7 mouse cellular contexts compared by ENCODE assay signal in genomic region chr9:21291022-21291787, GRCm38 (mm10). TPM values are rescaled to one million over a fixed set of nuclear protein-coding genes. Genes with fewer than 3 reads are reported as not detected.
A peak's percentile ranks its signal among the peaks of the same experiment; 100 is the strongest.
DNase-seq lines count a peak whose midpoint lies in the region; ATAC-seq lines count a peak whose summit lies in the region.

Gene Cdkn2d (minus strand): TSS chr9:21291407.

- peak within 1 kb of the TSS; percentile 85 for H3K9ac ChIP-seq in embryonic facial prominence, embryonic 11.5 days (replicated peaks; ENCODE audit: low read length)
- peak within 1 kb of the TSS; percentile 83 for H3K9ac ChIP-seq in midbrain, embryonic 13.5 days (replicated peaks)

- H3K9me3 ChIP-seq in embryonic facial prominence, embryonic 11.5 days (replicated peaks; ENCODE audit: control insufficient read depth, low read length): no peaks in the 10 kb centered on the region
- H3K9me3 ChIP-seq in limb, embryonic 10.5 days (replicated peaks): no peaks in the 10 kb centered on the region
- no peaks in the 10 kb centered on the region for H3K9me3 ChIP-seq in midbrain, embryonic 13.5 days

- H3K4me1 ChIP-seq in embryonic facial prominence, embryonic 11.5 days (ENCODE audit: control insufficient read depth, insufficient read depth, low read length): peaks cover 4% of the 10 kb centered on the region; the same call in 1 of the 2 replicates
- peaks cover 39% of the 10 kb centered on the region for H3K4me1 ChIP-seq in limb, embryonic 10.5 days
- peaks cover 35% of the 10 kb centered on the region for H3K4me1 ChIP-seq in midbrain, embryonic 13.5 days (replicated peaks)

- H3K27me3 ChIP-seq in embryonic facial prominence, embryonic 11.5 days (ENCODE audit: control insufficient read depth, insufficient read depth, low read length): no peaks in the 10 kb centered on the region
- no peaks in the 10 kb centered on the region for H3K27me3 ChIP-seq in limb, embryonic 10.5 days (ENCODE audit: low read depth, poor library complexity, severe bottlenecking)
- no peaks in the 10 kb centered on the region for H3K27me3 ChIP-seq in midbrain, embryonic 13.5 days

- DNase-seq in adrenal gland, postnatal 14 days: peak; percentile 100
- DNase-seq in embryonic facial prominence, embryonic 11.5 days (ENCODE audit: low spot score): peak; percentile 100
- peak; percentile 100 for DNase-seq in kidney, adult 11 months
- DNase-seq in limb, embryonic 10.5 days (ENCODE audit: low spot score): peak; percentile 99
- DNase-seq in spleen, adult 12 weeks (ENCODE audit: low spot score): peak; percentile 100

- peak within 1 kb of the TSS; percentile 78 for H3K4me3 ChIP-seq in embryonic facial prominence, embryonic 11.5 days (ENCODE audit: low read depth, low read length)
- peak within 1 kb of the TSS; percentile 81 for H3K4me3 ChIP-seq in limb, embryonic 10.5 days
- peak within 1 kb of the TSS; percentile 80 for H3K4me3 ChIP-seq in midbrain, embryonic 13.5 days (replicated peaks)

- no peaks in the 10 kb centered on the region for H3K36me3 ChIP-seq in embryonic facial prominence, embryonic 11.5 days (replicated peaks; ENCODE audit: control insufficient read depth, insufficient read depth, low read depth, low read length)
- peaks cover 7% of the 10 kb centered on the region; the same call in 1 of the 2 replicates for H3K36me3 ChIP-seq in limb, embryonic 10.5 days
- H3K36me3 ChIP-seq in midbrain, embryonic 13.5 days: no peaks in the 10 kb centered on the region

- H3K4me2 ChIP-seq in embryonic facial prominence, embryonic 11.5 days (ENCODE audit: low read depth, low read length): peak within 1 kb of the TSS; percentile 68
- H3K4me2 ChIP-seq in midbrain, embryonic 13.5 days (replicated peaks): peak within 1 kb of the TSS; percentile 78

- ATAC-seq in embryonic facial prominence, embryonic 11.5 days (replicated peaks; ENCODE audit: insufficient number of reproducible peaks, low FRiP score, low TSS enrichment, low read depth): peak; percentile 98
- ATAC-seq in granulocyte monocyte progenitor cell, adult 5-6 weeks (replicated peaks; ENCODE audit: poor library complexity, severe bottlenecking): peak; percentile 61
- ATAC-seq in midbrain, embryonic 13.5 days: peak; percentile 97

- WGBS in embryonic facial prominence, embryonic 11.5 days: under 1% methylated on average over 51 of the region's 51 CpGs
- under 1% methylated on average over 51 of the region's 51 CpGs for WGBS in limb, embryonic 10.5 days
- under 1% methylated on average over 48 of the region's 51 CpGs for WGBS in midbrain, embryonic 13.5 days

- peak within 1 kb of the TSS; percentile 86 for H3K27ac ChIP-seq in embryonic facial prominence, embryonic 11.5 days (replicated peaks; ENCODE audit: low read depth, low read length)
- peak within 1 kb of the TSS; percentile 92 for H3K27ac ChIP-seq in limb, embryonic 10.5 days
- peak within 1 kb of the TSS; percentile 84 for H3K27ac ChIP-seq in midbrain, embryonic 13.5 days

RNA-seq across cellular contexts. Expression of gene Cdkn2d, which starts in this region (rescaled TPM):
- total RNA-seq in adrenal gland, postnatal 14 days (2021): 17.9 and 22.5 TPM in 2 replicates
- polyA plus RNA-seq in embryonic facial prominence, embryonic 11.5 days (2014; fragmentation: Nextera tagmentation; extraction: Ambion mirVana): 51.3 and 55.0 TPM in 2 replicates
- 11.0 and 12.9 TPM in 2 replicates for total RNA-seq in granulocyte monocyte progenitor cell, adult 5-6 weeks (2014; fragmentation: Nextera tagmentation)
- 15.4 and 16.7 TPM in 2 replicates for total RNA-seq in granulocyte monocyte progenitor cell, adult 5-6 weeks (2017)
- 32.7 and 38.0 TPM in 2 replicates for polyA plus RNA-seq in limb, embryonic 10.5 days (2016; fragmentation: Nextera tagmentation; extraction: Ambion mirVana)
- 79.6 and 81.3 TPM in 2 replicates for polyA plus RNA-seq in midbrain, embryonic 13.5 days (2015; fragmentation: Nextera tagmentation; extraction: Ambion mirVana)

Comparison
In these comparisons a context has a peak if more than half of its experiments do, and no peak if none do; other contexts are left out.
1. Peak in every context shown above with its lines: DNase-seq, ATAC-seq, H3K4me3 ChIP-seq and H3K27ac ChIP-seq.